Mouse (Mus musculus) hindbrain, embryonic 10.5 days (tissue): ENCODE data around the gene Pdcl3. TPM values are rescaled to one million over a fixed set of nuclear protein-coding genes. Genes with fewer than 3 reads are reported as not detected.

Experiments
- DNase-seq: peaks from one replicate; pipeline ENCODE4 v3.0.0-alpha.2; 2017; ENCODE audit warnings: low spot score
- H3K27ac ChIP-seq: fragments of 300-500 bp; sonication (generic); 2 replicates; pipeline ENCODE4 v1.5.1; 2016; ENCODE audit warnings: mild to moderate bottlenecking, moderate library complexity
- H3K27me3 ChIP-seq: fragments of 300-500 bp; sonication (generic); 2 replicates; pipeline ENCODE4 v1.6.1; 2016; ENCODE audit warnings: mild to moderate bottlenecking; ENCODE audit not compliant: poor library complexity, insufficient read depth, severe bottlenecking
- H3K36me3 ChIP-seq: fragments of 300-500 bp; sonication (generic); 2 replicates; pipeline ENCODE4 v1.6.1; 2016; ENCODE audit warnings: mild to moderate bottlenecking, moderate library complexity
- H3K4me1 ChIP-seq: fragments of 300-500 bp; sonication (generic); replicated peaks from 2 replicates; pipeline ENCODE4 v1.6.1; 2016; ENCODE audit warnings: mild to moderate bottlenecking
- H3K4me3 ChIP-seq: fragments of 300-500 bp; sonication (generic); 2 replicates; pipeline ENCODE4 v1.5.1; 2016; ENCODE audit warnings: mild to moderate bottlenecking, moderate library complexity
- H3K9me3 ChIP-seq: fragments of 300-500 bp; sonication (generic); 2 replicates; pipeline ENCODE4 v1.6.1; 2016; ENCODE audit warnings: mild to moderate bottlenecking, moderate library complexity
- WGBS: fragments of 180-500 bp; shearing (Covaris S2); methylation state at CpG from one replicate; pipeline ENCODE4 v1.1.7; 2016; 5-methylcytosine and 5-hydroxymethylcytosine counted together
- polyA plus RNA-seq: library from polyadenylated mRNA; unstranded; fragments of >200 nt; fragmentation: Nextera tagmentation; extraction: Ambion mirVana; gene quantifications from 2 replicates; pipeline ENCODE4 v1.2.1, GENCODE M21; 2016

The Pdcl3 gene
- polyA plus RNA-seq, 1 experiment from 2014 or later = 140 TPM

- DNase-seq = no peak
- 93% methylated on average over 3 of the region's 3 CpGs for WGBS
- H3K4me3 ChIP-seq = no peak overlapping the region
- peaks cover 11% of the 10 kb centered on the region for H3K4me1 ChIP-seq
- no peak overlapping the region for H3K27ac ChIP-seq
- H3K9me3 ChIP-seq = no peaks in the 10 kb centered on the region
- no peaks in the 10 kb centered on the region for H3K27me3 ChIP-seq
- H3K36me3 ChIP-seq = peaks cover 64% of the 10 kb centered on the region
Observed at GRCm38 (mm10) chr1:38992365-38992764, 7.0 kb downstream of the Pdcl3 start.

- H3K4me3 ChIP-seq = no peak overlapping the region
- 0 out of 2 replicates have a peak, but pooled peaks cover 2% of the 10 kb centered on the region for H3K4me1 ChIP-seq
- no peaks in the 10 kb centered on the region for H3K9me3 ChIP-seq
- peaks cover 22% of the 10 kb centered on the region for H3K36me3 ChIP-seq
- H3K27me3 ChIP-seq = no peaks in the 10 kb centered on the region
- DNase-seq = peak; percentile 79
- H3K27ac ChIP-seq = no peak overlapping the region
- WGBS = 20% methylated on average over 5 of the region's 5 CpGs
Observed at GRCm38 (mm10) chr1:39001106-39001505, 15.7 kb downstream of the Pdcl3 start.

- no peak overlapping the region for H3K4me3 ChIP-seq
- 0 out of 2 replicates have a peak, but pooled peaks cover 2% of the 10 kb centered on the region for H3K4me1 ChIP-seq
- no peak for DNase-seq
- no peaks in the 10 kb centered on the region for H3K27me3 ChIP-seq
- H3K36me3 ChIP-seq = no peaks in the 10 kb centered on the region
- WGBS = 46% methylated on average over 10 of the region's 10 CpGs
- H3K27ac ChIP-seq = no peak overlapping the region
- no peaks in the 10 kb centered on the region for H3K9me3 ChIP-seq
Observed at GRCm38 (mm10) chr1:39005751-39006354, 20.4 kb downstream of the Pdcl3 start.

DNA sequence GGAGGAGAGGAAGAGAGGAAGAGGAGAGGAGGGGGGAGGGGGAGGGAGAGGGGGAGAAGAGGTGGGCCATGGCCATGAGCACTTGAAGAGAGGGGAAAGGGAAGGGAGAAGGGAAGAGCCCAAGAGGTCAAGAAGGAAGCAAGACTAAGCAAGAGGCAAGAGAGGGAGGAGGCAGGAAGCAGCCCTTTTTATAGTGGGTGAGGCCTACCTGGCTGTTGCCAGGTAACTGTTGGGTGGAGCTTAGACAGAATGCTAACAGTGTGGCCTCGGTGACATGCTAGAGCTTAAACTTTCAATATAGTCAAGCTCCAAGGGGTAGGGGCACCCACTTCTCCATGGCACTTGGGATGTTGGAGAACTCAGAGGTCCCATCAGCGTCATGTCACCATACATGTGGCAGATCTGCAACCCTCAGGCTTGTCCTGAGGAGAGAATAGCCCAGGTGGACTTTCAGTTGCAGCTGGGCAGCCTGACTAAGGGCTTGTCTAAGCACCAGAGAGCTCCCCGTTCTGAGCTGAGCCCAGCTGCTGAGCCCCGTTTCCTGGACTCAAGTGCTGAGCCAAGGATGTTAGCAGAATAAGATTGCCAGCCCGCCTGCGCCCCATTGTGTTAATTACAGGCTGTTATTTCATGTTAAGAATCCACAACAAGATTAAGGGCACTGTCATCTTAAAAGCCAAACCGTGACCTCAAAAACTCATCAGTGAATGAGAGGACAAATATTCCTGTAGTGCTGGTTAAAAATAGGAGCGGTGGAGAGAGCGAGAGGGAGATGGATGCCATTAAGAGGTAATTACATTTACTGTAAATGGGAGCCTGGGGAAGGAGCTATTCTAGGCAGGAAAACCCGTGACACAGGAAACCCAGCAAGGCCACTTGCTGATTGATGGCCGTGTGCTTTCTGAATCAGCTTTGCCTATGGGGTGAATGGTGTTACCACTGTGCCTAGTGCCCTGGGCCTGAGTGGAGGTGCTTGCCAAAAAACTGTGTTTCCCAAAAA, 21.7 kb downstream of the Pdcl3 start:
- no peak overlapping the region for H3K27ac ChIP-seq

DNA sequence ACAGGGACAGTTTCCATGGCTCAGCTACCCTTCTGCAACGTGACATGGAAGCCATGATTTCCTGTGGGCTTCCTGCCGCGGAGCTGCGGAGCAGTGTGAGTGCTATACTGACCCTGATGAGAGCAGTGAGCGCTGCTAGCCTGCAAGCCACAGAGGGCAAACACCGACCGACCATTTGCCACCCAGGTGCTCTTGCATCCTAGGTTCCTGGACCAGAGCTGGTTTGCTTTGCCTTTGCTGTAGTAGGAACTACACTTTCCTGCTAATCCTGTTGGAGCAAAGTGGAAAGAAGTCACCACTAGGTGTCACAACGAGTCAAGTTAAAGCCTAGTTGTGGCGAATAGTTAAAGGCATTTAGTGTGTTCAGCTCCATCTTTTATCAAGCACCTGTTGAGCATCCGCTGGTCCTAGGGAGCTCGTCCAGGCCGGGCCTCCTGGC, 25.2 kb downstream of the Pdcl3 start:
- Histone ChIP-seq H3K4me3 (no peak overlapping the region), H3K27ac (no peak overlapping the region), H3K36me3 (no peaks in the 10 kb centered on the region), H3K4me1 (0 out of 2 replicates have a peak, but pooled peaks cover 2% of the 10 kb centered on the region), H3K9me3 (no peaks in the 10 kb centered on the region), H3K27me3 (no peaks in the 10 kb centered on the region)
- 27% methylated on average over 12 of the region's 12 CpGs for WGBS
- DNase-seq = peak; percentile 48

More for the DNA sequence above, 21.7 kb downstream of the Pdcl3 start:
- H3K4me3 ChIP-seq = no peak overlapping the region
- no peak for DNase-seq
- H3K4me1 ChIP-seq = 0 out of 2 replicates have a peak, but pooled peaks cover 2% of the 10 kb centered on the region
- H3K27me3 ChIP-seq = no peaks in the 10 kb centered on the region
- H3K36me3 ChIP-seq = no peaks in the 10 kb centered on the region
- WGBS = 62% methylated on average over 11 of the region's 11 CpGs
- no peaks in the 10 kb centered on the region for H3K9me3 ChIP-seq

- H3K9me3 ChIP-seq = no peaks in the 10 kb centered on the region
- H3K36me3 ChIP-seq = no peaks in the 10 kb centered on the region
- no peaks in the 10 kb centered on the region for H3K27me3 ChIP-seq
- H3K27ac ChIP-seq = no peak overlapping the region
- 92% methylated on average over 13 of the region's 13 CpGs for WGBS
- no peak overlapping the region for H3K4me3 ChIP-seq
- H3K4me1 ChIP-seq = no peaks in the 10 kb centered on the region
- no peak for DNase-seq
Observed at GRCm38 (mm10) chr1:39012576-39012975, 27.2 kb downstream of the Pdcl3 start.

GRCm38 (mm10) chr1:39013843-39014242, 28.4 kb downstream of the Pdcl3 start:
- H3K9me3 ChIP-seq = no peaks in the 10 kb centered on the region
- no peak overlapping the region for H3K27ac ChIP-seq
- no peaks in the 10 kb centered on the region for H3K4me1 ChIP-seq
- H3K27me3 ChIP-seq = no peaks in the 10 kb centered on the region
- no peak for DNase-seq
- no peak overlapping the region for H3K4me3 ChIP-seq
- no peaks in the 10 kb centered on the region for H3K36me3 ChIP-seq
- 91% methylated on average over 6 of the region's 6 CpGs for WGBS

DNA sequence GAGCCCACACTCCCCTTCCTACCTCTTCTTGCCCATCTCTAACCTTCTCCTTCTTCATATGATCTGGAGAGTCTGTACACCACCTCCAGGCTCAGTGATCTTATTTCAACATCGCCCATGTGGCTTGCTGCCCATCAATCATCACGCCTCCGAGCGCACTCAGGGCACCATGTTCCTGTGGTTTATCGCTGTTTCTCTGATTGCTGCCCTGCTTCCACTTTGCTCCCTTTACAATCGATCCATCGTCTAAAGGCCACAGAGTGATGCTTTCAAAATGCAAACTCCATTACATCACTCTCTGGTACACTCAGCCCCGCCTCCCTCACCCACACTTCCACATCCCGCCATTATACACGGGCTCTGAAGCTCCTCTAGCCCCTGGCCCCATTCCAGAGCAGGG, 30.1 kb downstream of the Pdcl3 start:
- 94% methylated on average over 10 of the region's 10 CpGs for WGBS
- Histone ChIP-seq H3K4me1 (no peaks in the 10 kb centered on the region), H3K9me3 (no peaks in the 10 kb centered on the region)

DNA sequence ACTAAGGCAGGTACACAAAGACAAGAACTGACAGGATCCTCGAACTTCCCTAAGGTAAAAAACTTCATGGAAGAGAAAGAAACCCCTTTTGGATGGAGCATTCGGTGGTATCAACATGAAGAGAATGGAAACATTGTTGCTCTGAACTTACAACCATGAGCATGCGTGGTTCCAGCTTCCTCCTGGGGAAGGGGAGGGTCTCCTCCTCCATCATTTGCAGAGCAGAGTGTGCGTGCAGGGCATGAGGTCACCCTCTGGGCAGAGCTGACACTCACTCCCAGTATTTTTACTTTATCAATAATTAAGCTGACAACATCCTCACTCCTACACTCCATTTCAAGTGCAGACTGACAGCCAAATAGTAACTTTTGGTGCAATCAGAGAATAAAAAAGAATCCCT, 32.5 kb downstream of the Pdcl3 start:
- Histone ChIP-seq H3K27ac (no peak overlapping the region), H3K4me3 (no peak overlapping the region), H3K4me1 (no peaks in the 10 kb centered on the region), H3K27me3 (no peaks in the 10 kb centered on the region), H3K9me3 (no peaks in the 10 kb centered on the region), H3K36me3 (no peaks in the 10 kb centered on the region)
- no peak for DNase-seq
- 81% methylated on average over 4 of the region's 4 CpGs for WGBS

More for the DNA sequence above, 30.1 kb downstream of the Pdcl3 start:
- Histone ChIP-seq H3K27ac (no peak overlapping the region), H3K36me3 (no peaks in the 10 kb centered on the region), H3K4me3 (no peak overlapping the region), H3K27me3 (no peaks in the 10 kb centered on the region)
- DNase-seq = no peak

DNA sequence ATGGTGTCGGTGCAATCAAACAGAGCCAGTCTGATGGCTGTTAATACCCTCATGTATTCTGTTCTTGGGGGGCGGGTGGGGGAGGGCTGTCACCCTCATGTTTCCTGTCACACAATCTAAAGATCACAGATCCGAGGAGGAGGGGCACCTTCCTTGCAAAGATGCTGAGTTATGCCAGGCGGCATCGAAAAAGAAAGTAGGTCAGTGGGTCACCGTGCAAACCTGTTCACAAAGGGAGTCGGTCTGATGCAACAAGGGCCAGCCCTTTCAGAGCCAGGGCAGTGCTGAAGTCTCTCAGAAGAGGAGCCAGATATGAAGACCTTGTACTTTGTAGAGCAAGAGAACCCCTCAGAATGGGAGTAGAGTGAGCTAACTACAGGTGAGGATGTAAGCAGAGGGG, 39.7 kb downstream of the Pdcl3 start:
- Histone ChIP-seq H3K27ac (no peak overlapping the region), H3K27me3 (no peaks in the 10 kb centered on the region), H3K9me3 (no peaks in the 10 kb centered on the region), H3K4me1 (peaks cover 22% of the 10 kb centered on the region), H3K4me3 (no peak overlapping the region), H3K36me3 (no peaks in the 10 kb centered on the region)
- DNase-seq = no peak
- 43% methylated on average over 7 of the region's 7 CpGs for WGBS

- WGBS = 100% methylated on average over 1 of the region's 1 CpGs
- Histone ChIP-seq H3K36me3 (no peaks in the 10 kb centered on the region), H3K4me1 (peaks cover 22% of the 10 kb centered on the region), H3K27me3 (no peaks in the 10 kb centered on the region), H3K27ac (no peak overlapping the region), H3K9me3 (no peaks in the 10 kb centered on the region), H3K4me3 (no peak overlapping the region)
- DNase-seq = no peak
Observed at GRCm38 (mm10) chr1:39025840-39026239, 40.4 kb downstream of the Pdcl3 start.

GRCm38 (mm10) chr1:39029176-39029575, 43.8 kb downstream of the Pdcl3 start:
- no peak overlapping the region for H3K4me3 ChIP-seq
- WGBS = 90% methylated on average over 7 of the region's 7 CpGs
- H3K36me3 ChIP-seq = no peaks in the 10 kb centered on the region
- no peak overlapping the region for H3K27ac ChIP-seq
- H3K4me1 ChIP-seq = peaks cover 22% of the 10 kb centered on the region
- no peaks in the 10 kb centered on the region for H3K9me3 ChIP-seq
- no peak for DNase-seq
- H3K27me3 ChIP-seq = no peaks in the 10 kb centered on the region

- no peak for DNase-seq
Observed at GRCm38 (mm10) chr1:39030108-39030507, 44.7 kb downstream of the Pdcl3 start.

More at GRCm38 (mm10) chr1:39030108-39030507, 44.7 kb downstream of the Pdcl3 start:
- Histone ChIP-seq H3K9me3 (no peaks in the 10 kb centered on the region), H3K4me3 (peak overlapping the region; percentile 37), H3K27ac (no peak overlapping the region), H3K27me3 (no peaks in the 10 kb centered on the region), H3K4me1 (peaks cover 13% of the 10 kb centered on the region), H3K36me3 (no peaks in the 10 kb centered on the region)
- WGBS = 12% methylated on average over 7 of the region's 7 CpGs
